Mouse (Mus musculus) testis, adult 2 months (tissue): Measurements from ENCODE around the gene Mical2.

Source experiments
- CTCF ChIP-seq: fragments of 200-500 bp; IDR thresholded peaks from 2 replicates; pipeline ENCODE4 v1.5.1; 2012; ENCODE audit warnings: low read depth, mild to moderate bottlenecking, inconsistent platforms, low read length, moderate library complexity; ENCODE audit not compliant: control insufficient read depth, insufficient read depth, insufficient replicate concordance
- POLR2A ChIP-seq: fragments of 200-500 bp; IDR thresholded peaks from 2 replicates; pipeline ENCODE4 v1.6.1; 2012; ENCODE audit warnings: low read depth, mild to moderate bottlenecking, inconsistent platforms, low read length, moderate library complexity; ENCODE audit not compliant: control insufficient read depth

- no peak for TF ChIP-seq CTCF
- TF ChIP-seq POLR2A: no peak
These were observed 49.4 kb downstream of the Mical2 start for GRCm38 (mm10) chr7:112275093-112275492.
